ENCODE assay signal across 28 mouse cellular contexts in genomic region chr7:104129726-104130125, GRCm38 (mm10). TPM values are rescaled to one million over a fixed set of nuclear protein-coding genes. Genes with fewer than 3 reads are reported as not detected.
DNase-seq lines count a peak whose midpoint lies in the region; ATAC-seq lines count a peak whose summit lies in the region.
"Had no signal": no experiment of that assay in that cellular context is flagged by ENCODE, and none has a peak within 500 bp of the region (broad histone marks: within the 10 kb centered on the region; RNA-seq: fewer than 3 reads in every experiment).

Gene Ubqln5 (minus strand): TSS chr7:104129826.

- no peak within 1 kb of the TSS for H3K27ac ChIP-seq in embryonic facial prominence, embryonic 12.5 days
- H3K27ac ChIP-seq in embryonic facial prominence, embryonic 10.5 days (replicated peaks): no peak within 1 kb of the TSS
- H3K27ac ChIP-seq: forebrain, embryonic 13.5 days; forebrain, embryonic 15.5 days had no signal

- no peaks in the 10 kb centered on the region for H3K4me1 ChIP-seq in embryonic facial prominence, embryonic 12.5 days
- H3K4me1 ChIP-seq in embryonic facial prominence, embryonic 10.5 days: no peaks in the 10 kb centered on the region
- no peaks in the 10 kb centered on the region; the same call in 1 of the 2 replicates for H3K4me1 ChIP-seq in megakaryocyte, embryonic 14.5 days
- H3K4me1 ChIP-seq: forebrain, embryonic 13.5 days; forebrain, embryonic 15.5 days had no signal

- H3K4me3 ChIP-seq in embryonic facial prominence, embryonic 12.5 days: no peak within 1 kb of the TSS
- no peak within 1 kb of the TSS for H3K4me3 ChIP-seq in embryonic facial prominence, embryonic 10.5 days
- H3K4me3 ChIP-seq in megakaryocyte, embryonic 14.5 days (replicated peaks): peak within 1 kb of the TSS; percentile 19
- H3K4me3 ChIP-seq: forebrain, embryonic 13.5 days; forebrain, embryonic 15.5 days had no signal

- H3K9ac ChIP-seq in embryonic facial prominence, embryonic 12.5 days: no peak within 1 kb of the TSS
- H3K9ac ChIP-seq: forebrain, embryonic 13.5 days; forebrain, embryonic 15.5 days; forebrain, postnatal 0 days had no signal

- 0 out of 2 replicates have a peak, but pooled peaks have one; percentile 15 for ATAC-seq in embryonic facial prominence, embryonic 12.5 days (ENCODE audit: insufficient number of reproducible peaks, insufficient read depth, low FRiP score, low TSS enrichment)
- no peak for ATAC-seq in megakaryocyte, adult 5-6 weeks (ENCODE audit: poor library complexity, severe bottlenecking)
- ATAC-seq: activated CD4-positive, CD25-positive, alpha-beta regulatory T cell, adult 4 months; CD4-positive, CD25-positive, alpha-beta regulatory T cell, adult 4 months; forebrain, embryonic 13.5 days; forebrain, embryonic 15.5 days; forebrain, postnatal 0 days; Patski had no signal

- no peaks in the 10 kb centered on the region for H3K27me3 ChIP-seq in embryonic facial prominence, embryonic 12.5 days
- no peaks in the 10 kb centered on the region for H3K27me3 ChIP-seq in embryonic facial prominence, embryonic 10.5 days (replicated peaks; ENCODE audit: low read depth, poor library complexity, severe bottlenecking)
- H3K27me3 ChIP-seq in megakaryocyte, embryonic 14.5 days (replicated peaks): no peaks in the 10 kb centered on the region
- H3K27me3 ChIP-seq: CH12.LX; forebrain, embryonic 13.5 days; forebrain, embryonic 15.5 days; Patski had no signal

- H3K4me2 ChIP-seq in embryonic facial prominence, embryonic 12.5 days (replicated peaks): no peak within 1 kb of the TSS
- H3K4me2 ChIP-seq: forebrain, embryonic 13.5 days; forebrain, embryonic 15.5 days had no signal

- no peaks in the 10 kb centered on the region for H3K9me3 ChIP-seq in embryonic facial prominence, embryonic 12.5 days
- H3K9me3 ChIP-seq in embryonic facial prominence, embryonic 10.5 days: 0 out of 2 replicates have a peak, but pooled peaks cover 10% of the 10 kb centered on the region
- H3K9me3 ChIP-seq in megakaryocyte, embryonic 14.5 days: no peaks in the 10 kb centered on the region
- H3K9me3 ChIP-seq: forebrain, embryonic 15.5 days; G1E had no signal

- DNase-seq in embryonic facial prominence, embryonic 10.5 days (ENCODE audit: low spot score): no peak
- peak; percentile 18 for DNase-seq in thymus, postnatal 14 days
- DNase-seq in thymus, postnatal 10 days (ENCODE audit: low spot score in 2 of 2): no peak
- DNase-seq: adrenal gland, adult 8-10 months; adrenal gland, postnatal 14 days; adrenal gland, postnatal 36 days; B cell, adult 2 months; cerebellum, adult 11-12 months; cerebellum, adult 2 months; cerebellum, adult 9-10 months; cerebellum, postnatal 10 days; cerebellum, postnatal 25 days; forebrain, postnatal 0 days had no signal

- WGBS in embryonic facial prominence, embryonic 12.5 days: 93% methylated on average over 5 of the region's 5 CpGs
- 90% methylated on average over 5 of the region's 5 CpGs for WGBS in embryonic facial prominence, embryonic 10.5 days

- H3K36me3 ChIP-seq in embryonic facial prominence, embryonic 12.5 days: no peaks in the 10 kb centered on the region
- H3K36me3 ChIP-seq in embryonic facial prominence, embryonic 10.5 days (replicated peaks): no peaks in the 10 kb centered on the region
- no peaks in the 10 kb centered on the region for H3K36me3 ChIP-seq in megakaryocyte, embryonic 14.5 days (replicated peaks; ENCODE audit: low read length)
- H3K36me3 ChIP-seq: forebrain, embryonic 15.5 days; G1E had no signal

RNA-seq across cellular contexts. Expression of gene Ubqln5, which starts in this region (rescaled TPM):
- polyA plus RNA-seq in embryonic facial prominence, embryonic 12.5 days (2016; fragmentation: Nextera tagmentation; extraction: Ambion mirVana): not detected in 2 replicates
- polyA plus RNA-seq in embryonic facial prominence, embryonic 10.5 days (2016; fragmentation: Nextera tagmentation; extraction: Ambion mirVana): not detected in 2 replicates
- not detected in 2 replicates for polyA plus RNA-seq in megakaryocyte, embryonic 14.5 days (2012; ENCODE audit: insufficient read depth, low replicate concordance)
- not detected in 2 replicates for total RNA-seq in megakaryocyte, adult 5-6 weeks (2015)
- not detected in 2 replicates for total RNA-seq in megakaryocyte, adult 5-6 weeks (2017)
- total RNA-seq: adrenal gland, adult 18-20 months; adrenal gland, adult 8-10 months; adrenal gland, postnatal 14 days; adrenal gland, postnatal 36 days; CH12.LX; forebrain, postnatal 0 days; G1E had no signal
- polyA plus RNA-seq: activated CD4-positive, CD25-positive, alpha-beta regulatory T cell, adult 4 months; CD4-positive, CD25-positive, alpha-beta regulatory T cell, adult 4 months; cerebellum, adult 2 months; cortical plate, adult 2 months; embryonic facial prominence, embryonic 11.5 days; embryonic facial prominence, embryonic 14.5 days; forebrain, embryonic 11.5 days; forebrain, embryonic 13.5 days; forebrain, embryonic 15.5 days; forebrain, postnatal 0 days; G1E; Patski had no signal

Comparison
In these comparisons a context has a peak if more than half of its experiments do, and no peak if none do; other contexts are left out.
1. Peak in ATAC-seq in embryonic facial prominence, embryonic 12.5 days; RNA of the gene not detected or under 1 TPM.